Comparison of ENCODE assay signal across 15 mouse cellular contexts in genomic region chr14:26454851-26455250, GRCm38 (mm10).
DNase-seq lines count a peak whose midpoint lies in the region; ATAC-seq and TF ChIP-seq lines count a peak whose summit lies in the region.
"Had no signal": no experiment of that assay in that cellular context is flagged by ENCODE, and none has a peak within 500 bp of the region (broad histone marks: within the 10 kb centered on the region; RNA-seq: fewer than 3 reads in every experiment).

No protein-coding gene starts in this region.

- DNase-seq in adrenal gland, postnatal 14 days, result peak; percentile 27
- no peak for DNase-seq in adrenal gland, postnatal 25 days
- peak; percentile 14 for DNase-seq in neural tube, embryonic 11.5 days (ENCODE audit: low spot score)
- DNase-seq in neural tube, embryonic 10.5 days (ENCODE audit: extremely low spot score, low spot score), result no peak
- DNase-seq in forebrain, postnatal 0 days, result no peak
- no peak for DNase-seq in urinary bladder, adult 18-20 months (ENCODE audit: low spot score in 2 of 2)
- no peak for DNase-seq in left cerebral cortex, adult 11 months (ENCODE audit: low spot score)
- DNase-seq: adrenal gland, adult 2 months; cerebellum, adult 2 months; thymus, postnatal 4 days had no signal

- H3K27me3 ChIP-seq in neural tube, embryonic 11.5 days (ENCODE audit: control insufficient read depth, insufficient read depth, low read length), result no peaks in the 10 kb centered on the region
- H3K27me3 ChIP-seq in liver, embryonic 16.5 days (ENCODE audit: control insufficient read depth, insufficient read depth, low read depth, low read length), result no peaks in the 10 kb centered on the region
- no peaks in the 10 kb centered on the region for H3K27me3 ChIP-seq in forebrain, postnatal 0 days (ENCODE audit: insufficient read depth, low read length)
- H3K27me3 ChIP-seq: embryonic facial prominence, embryonic 15.5 days; heart, embryonic 15.5 days had no signal

- H3K27ac ChIP-seq in neural tube, embryonic 11.5 days (ENCODE audit: low read depth, low read length), result no peak overlapping the region
- H3K27ac ChIP-seq in liver, embryonic 16.5 days (ENCODE audit: low read length), result no peak overlapping the region
- no peak overlapping the region for H3K27ac ChIP-seq in forebrain, postnatal 0 days (ENCODE audit: low read depth, low read length)
- H3K27ac ChIP-seq: embryonic facial prominence, embryonic 15.5 days; heart, embryonic 15.5 days had no signal

- H3K9ac ChIP-seq in neural tube, embryonic 11.5 days (ENCODE audit: low read length), result no peak overlapping the region
- no peak overlapping the region for H3K9ac ChIP-seq in liver, embryonic 16.5 days (ENCODE audit: low read depth, low read length)
- H3K9ac ChIP-seq in forebrain, postnatal 0 days, result no peak overlapping the region
- H3K9ac ChIP-seq: embryonic facial prominence, embryonic 15.5 days; heart, embryonic 15.5 days had no signal

- no peaks in the 10 kb centered on the region for H3K36me3 ChIP-seq in neural tube, embryonic 11.5 days (ENCODE audit: control insufficient read depth, insufficient read depth, low read length)
- H3K36me3 ChIP-seq in liver, embryonic 16.5 days (ENCODE audit: control insufficient read depth, insufficient read depth), result 0 out of 2 replicates have a peak, but pooled peaks cover 2% of the 10 kb centered on the region
- peaks cover 7% of the 10 kb centered on the region; the same call in 1 of the 2 replicates for H3K36me3 ChIP-seq in forebrain, postnatal 0 days (ENCODE audit: insufficient read depth)

- no peak overlapping the region for H3K4me3 ChIP-seq in neural tube, embryonic 11.5 days (ENCODE audit: low read depth, low read length)
- H3K4me3 ChIP-seq in liver, embryonic 16.5 days (ENCODE audit: low read depth, low read length), result no peak overlapping the region
- H3K4me3 ChIP-seq in forebrain, postnatal 0 days (ENCODE audit: low read depth, low read length), result no peak overlapping the region
- H3K4me3 ChIP-seq: embryonic facial prominence, embryonic 15.5 days; heart, embryonic 15.5 days had no signal

- WGBS in neural tube, embryonic 11.5 days, result 71% methylated on average over 16 of the region's 16 CpGs
- WGBS in liver, embryonic 16.5 days (ENCODE audit: insufficient replicate concordance), result 31% methylated on average over 16 of the region's 16 CpGs
- WGBS in forebrain, postnatal 0 days, result 55% methylated on average over 16 of the region's 16 CpGs

- no peak for TF ChIP-seq CTCF in forebrain, postnatal 0 days (IDR thresholded peaks at IDR 0.05; ENCODE audit: low read depth)

- no peaks in the 10 kb centered on the region; the same call in 1 of the 2 replicates for H3K4me1 ChIP-seq in neural tube, embryonic 11.5 days (ENCODE audit: control insufficient read depth, insufficient read depth, low read length)
- H3K4me1 ChIP-seq in liver, embryonic 16.5 days (ENCODE audit: control insufficient read depth, low read depth, low read length), result no peaks in the 10 kb centered on the region
- peaks cover 4% of the 10 kb centered on the region; the same call in 1 of the 2 replicates for H3K4me1 ChIP-seq in forebrain, postnatal 0 days (ENCODE audit: insufficient read depth)

- no peak for ATAC-seq in neural tube, embryonic 11.5 days (ENCODE audit: insufficient read depth, low FRiP score, low TSS enrichment)
- ATAC-seq in liver, embryonic 16.5 days (ENCODE audit: low read depth), result peak; percentile 88
- no peak for ATAC-seq in forebrain, postnatal 0 days
- ATAC-seq: forebrain, embryonic 16.5 days; inflammation-experienced regulatory T-cells, adult 6 months had no signal

- H3K9me3 ChIP-seq in neural tube, embryonic 11.5 days (ENCODE audit: control insufficient read depth, low read length), result no peaks in the 10 kb centered on the region
- no peaks in the 10 kb centered on the region for H3K9me3 ChIP-seq in liver, embryonic 16.5 days (replicated peaks; ENCODE audit: control insufficient read depth, low read length)
- H3K9me3 ChIP-seq in forebrain, postnatal 0 days (ENCODE audit: low read length), result no peaks in the 10 kb centered on the region
- H3K9me3 ChIP-seq: embryonic facial prominence, embryonic 15.5 days; heart, embryonic 15.5 days had no signal

- H3K4me2 ChIP-seq in neural tube, embryonic 11.5 days (ENCODE audit: low read depth), result no peak overlapping the region
- no peak overlapping the region for H3K4me2 ChIP-seq in liver, embryonic 16.5 days (ENCODE audit: low read depth, low read length)
- H3K4me2 ChIP-seq in forebrain, postnatal 0 days (ENCODE audit: low read depth), result no peak overlapping the region
- H3K4me2 ChIP-seq: embryonic facial prominence, embryonic 15.5 days; heart, embryonic 15.5 days had no signal

Comparison
In these comparisons a context has a peak if more than half of its experiments do, and no peak if none do; other contexts are left out.
1. DNase-seq: peak in adrenal gland, postnatal 14 days (single experiment) and neural tube, embryonic 11.5 days (single experiment); none in adrenal gland, postnatal 25 days (single experiment), neural tube, embryonic 10.5 days (single experiment), forebrain, postnatal 0 days (single experiment), urinary bladder, adult 18-20 months (0 of 2) and left cerebral cortex, adult 11 months (single experiment).